In the genomic region with DNA sequence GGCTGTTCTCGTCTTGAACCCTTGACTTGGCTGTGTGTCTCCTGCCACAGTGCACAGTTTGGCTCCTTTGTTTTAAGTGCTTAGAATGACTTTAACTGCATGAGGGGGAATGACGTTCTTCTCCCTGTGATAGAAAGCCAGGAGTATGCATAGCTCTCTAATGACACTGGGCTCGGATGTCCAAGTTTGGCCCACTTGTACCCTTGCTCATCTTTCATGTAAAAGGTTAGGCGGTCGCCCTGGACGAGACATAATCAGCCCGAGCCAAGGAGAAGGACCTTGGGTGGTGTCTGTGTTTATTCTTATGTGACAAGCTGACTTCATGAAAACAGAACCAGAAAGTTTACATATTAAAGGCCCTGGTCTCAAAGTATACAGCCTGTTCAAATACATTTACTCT, we compare ENCODE assay signal across 14 mouse cellular contexts.
"Had no signal": no experiment of that assay in that cellular context is flagged by ENCODE, and none has a peak within 500 bp of the region (broad histone marks: within the 10 kb centered on the region; RNA-seq: fewer than 3 reads in every experiment).

No protein-coding gene starts in this region.

- ATAC-seq: intestine, embryonic 15.5 days; liver, postnatal 0 days; midbrain, embryonic 15.5 days had no signal

- H3K4me2 ChIP-seq: intestine, embryonic 15.5 days; limb, embryonic 12.5 days; liver, embryonic 13.5 days; midbrain, embryonic 11.5 days; midbrain, embryonic 15.5 days; neural tube, embryonic 12.5 days; stomach, embryonic 15.5 days had no signal

- H3K27me3 ChIP-seq: intestine, embryonic 15.5 days; limb, embryonic 12.5 days; liver, embryonic 13.5 days; megakaryocyte, embryonic 14.5 days; midbrain, embryonic 15.5 days; neural tube, embryonic 12.5 days; stomach, embryonic 15.5 days had no signal

- H3K36me3 ChIP-seq: intestine, embryonic 15.5 days; limb, embryonic 12.5 days; liver, embryonic 13.5 days; midbrain, embryonic 15.5 days; neural tube, embryonic 12.5 days; stomach, embryonic 15.5 days had no signal

- H3K4me3 ChIP-seq: intestine, embryonic 15.5 days; layer of hippocampus, adult 2 months; limb, embryonic 12.5 days; liver, embryonic 13.5 days; megakaryocyte, embryonic 14.5 days; midbrain, embryonic 15.5 days; neural tube, embryonic 12.5 days; stomach, embryonic 15.5 days had no signal

- H3K4me1 ChIP-seq: megakaryocyte, embryonic 14.5 days had no signal

- H3K27ac ChIP-seq: intestine, embryonic 15.5 days; layer of hippocampus, adult 2 months; limb, embryonic 12.5 days; liver, embryonic 13.5 days; macrophage; midbrain, embryonic 15.5 days; neural tube, embryonic 12.5 days; stomach, embryonic 15.5 days had no signal

- H3K9ac ChIP-seq: intestine, embryonic 15.5 days; limb, embryonic 12.5 days; liver, embryonic 13.5 days; liver, postnatal 0 days; midbrain, embryonic 15.5 days; neural tube, embryonic 12.5 days; stomach, embryonic 15.5 days had no signal

- DNase-seq: kidney, postnatal 4 days; liver; liver, embryonic 13.5 days; liver, postnatal 0 days; thymus, postnatal 4 days had no signal

- H3K9me3 ChIP-seq: intestine, embryonic 15.5 days; limb, embryonic 12.5 days; liver, embryonic 13.5 days; midbrain, embryonic 15.5 days; neural tube, embryonic 12.5 days; stomach, embryonic 15.5 days had no signal
